Mouse (Mus musculus): ENCODE results near the gene Col8a2. TPM values are rescaled to one million over a fixed set of nuclear protein-coding genes. Genes with fewer than 3 reads are reported as not detected.

The Col8a2 gene
- total and polyA plus RNA-seq, 3 experiments = 0.05 TPM; not detected in 2

GRCm38 (mm10) chr4:126330295-126330694 is 43.7 kb downstream of the Col8a2 start:
- Histone ChIP-seq H3K9me3 (replicated peaks) (no peaks in the 10 kb centered on the region), H3K4me1 (ENCODE audit: insufficient read depth, low read depth, low read length) (no peaks in the 10 kb centered on the region), H3K36me3 (replicated peaks) (peaks cover 16% of the 10 kb centered on the region), H3K27me3 (ENCODE audit: insufficient read depth, low read length) (peaks cover 3% of the 10 kb centered on the region), H3K4me3 (ENCODE audit: low read depth, low read length) (no peak overlapping the region)
- no peak for ATAC-seq (ENCODE audit: extremely low read depth, insufficient number of reproducible peaks, low FRiP score, poor library complexity, severe bottlenecking)
- DNase-seq (ENCODE audit: low spot score) = no peak
- TF ChIP-seq GATA1 (IDR thresholded peaks at IDR 0.05; ENCODE audit: borderline replicate concordance, low read length) (no peak), GATA2 (IDR thresholded peaks at IDR 0.05; ENCODE audit: borderline replicate concordance, low read depth, low read length) (no peak), CTCF (IDR thresholded peaks at IDR 0.05; ENCODE audit: low read depth, low read length) (no peak), POLR2AphosphoS5 (IDR thresholded peaks at IDR 0.05; ENCODE audit: insufficient replicate concordance, low read depth, low read length) (no peak), TAL1 (conservative IDR thresholded peaks at IDR 0.05; ENCODE audit: low read depth, low read length) (no peak)

GRCm38 (mm10) chr4:126331751-126332150 is 45.2 kb downstream of the Col8a2 start:
- Histone ChIP-seq H3K27me3 (ENCODE audit: insufficient read depth, low read length) (no peaks in the 10 kb centered on the region; the same call in 1 of the 2 replicates), H3K4me3 (ENCODE audit: low read depth, low read length) (no peak overlapping the region), H3K9me3 (replicated peaks) (no peaks in the 10 kb centered on the region), H3K36me3 (replicated peaks) (peaks cover 24% of the 10 kb centered on the region), H3K4me1 (ENCODE audit: insufficient read depth, low read depth, low read length) (peaks cover 2% of the 10 kb centered on the region; the same call in 1 of the 2 replicates)
- TF ChIP-seq GATA2 (IDR thresholded peaks at IDR 0.05; ENCODE audit: borderline replicate concordance, low read depth, low read length) = no peak
- TF ChIP-seq CTCF (IDR thresholded peaks at IDR 0.05; ENCODE audit: low read depth, low read length) = no peak
- TF ChIP-seq POLR2AphosphoS5 (IDR thresholded peaks at IDR 0.05; ENCODE audit: insufficient replicate concordance, low read depth, low read length) = no peak
- TF ChIP-seq TAL1 (conservative IDR thresholded peaks at IDR 0.05; ENCODE audit: low read depth, low read length) = no peak
- TF ChIP-seq GATA1 (IDR thresholded peaks at IDR 0.05; ENCODE audit: borderline replicate concordance, low read length) = no peak
- no peak for ATAC-seq (ENCODE audit: extremely low read depth, insufficient number of reproducible peaks, low FRiP score, poor library complexity, severe bottlenecking)
- no peak for DNase-seq (ENCODE audit: low spot score)

- DNase-seq (ENCODE audit: low spot score) (no peak), ATAC-seq (ENCODE audit: extremely low read depth, insufficient number of reproducible peaks, low FRiP score, poor library complexity, severe bottlenecking) (no peak)
- TF ChIP-seq TAL1 (conservative IDR thresholded peaks at IDR 0.05; ENCODE audit: low read depth, low read length) (no peak), CTCF (IDR thresholded peaks at IDR 0.05; ENCODE audit: low read depth, low read length) (peak; percentile 36; the same call in 1 of the 2 replicates), POLR2AphosphoS5 (IDR thresholded peaks at IDR 0.05; ENCODE audit: insufficient replicate concordance, low read depth, low read length) (no peak)
- no peaks in the 10 kb centered on the region for H3K9me3 ChIP-seq (replicated peaks)
- peaks cover 28% of the 10 kb centered on the region for H3K36me3 ChIP-seq (replicated peaks)
- H3K4me3 ChIP-seq (ENCODE audit: low read depth, low read length) = no peak overlapping the region
- no peaks in the 10 kb centered on the region; the same call in 1 of the 2 replicates for H3K27me3 ChIP-seq (ENCODE audit: insufficient read depth, low read length)
- H3K4me1 ChIP-seq (ENCODE audit: insufficient read depth, low read depth, low read length) = peaks cover 2% of the 10 kb centered on the region; the same call in 1 of the 2 replicates
Measured at GRCm38 (mm10) chr4:126332358-126332757, 45.8 kb downstream of the Col8a2 start.

- H3K9me3 ChIP-seq (replicated peaks) = no peaks in the 10 kb centered on the region
- H3K27me3 ChIP-seq (ENCODE audit: insufficient read depth, low read length) = no peaks in the 10 kb centered on the region
- no peak for DNase-seq (ENCODE audit: low spot score)
- ATAC-seq (ENCODE audit: extremely low read depth, insufficient number of reproducible peaks, low FRiP score, poor library complexity, severe bottlenecking) = no peak
- no peak overlapping the region for H3K4me3 ChIP-seq (ENCODE audit: low read depth, low read length)
- H3K4me1 ChIP-seq (ENCODE audit: insufficient read depth, low read depth, low read length) = peaks cover 7% of the 10 kb centered on the region; the same call in 1 of the 2 replicates
- TF ChIP-seq GATA1 (IDR thresholded peaks at IDR 0.05; ENCODE audit: borderline replicate concordance, low read length) (no peak), POLR2AphosphoS5 (IDR thresholded peaks at IDR 0.05; ENCODE audit: insufficient replicate concordance, low read depth, low read length) (no peak), GATA2 (IDR thresholded peaks at IDR 0.05; ENCODE audit: borderline replicate concordance, low read depth, low read length) (no peak), CTCF (IDR thresholded peaks at IDR 0.05; ENCODE audit: low read depth, low read length) (no peak), TAL1 (conservative IDR thresholded peaks at IDR 0.05; ENCODE audit: low read depth, low read length) (no peak)
- peaks cover 38% of the 10 kb centered on the region for H3K36me3 ChIP-seq (replicated peaks)
Measured at GRCm38 (mm10) chr4:126339461-126339860, 52.9 kb downstream of the Col8a2 start.

- Histone ChIP-seq H3K4me1 (ENCODE audit: insufficient read depth, low read depth, low read length) (0 out of 2 replicates have a peak, but pooled peaks cover 5% of the 10 kb centered on the region), H3K4me3 (ENCODE audit: low read depth, low read length) (no peak overlapping the region), H3K36me3 (replicated peaks) (peaks cover 42% of the 10 kb centered on the region), H3K9me3 (replicated peaks) (no peaks in the 10 kb centered on the region), H3K27me3 (ENCODE audit: insufficient read depth, low read length) (no peaks in the 10 kb centered on the region)
- ATAC-seq (ENCODE audit: extremely low read depth, insufficient number of reproducible peaks, low FRiP score, poor library complexity, severe bottlenecking) (no peak), DNase-seq (ENCODE audit: low spot score) (no peak)
- no peak for TF ChIP-seq CTCF (IDR thresholded peaks at IDR 0.05; ENCODE audit: low read depth, low read length)
- no peak for TF ChIP-seq GATA1 (IDR thresholded peaks at IDR 0.05; ENCODE audit: borderline replicate concordance, low read length)
- TF ChIP-seq GATA2 (IDR thresholded peaks at IDR 0.05; ENCODE audit: borderline replicate concordance, low read depth, low read length) = no peak
Measured at GRCm38 (mm10) chr4:126343451-126343850, 56.9 kb downstream of the Col8a2 start.

GRCm38 (mm10) chr4:126360069-126360468 is 73.5 kb downstream of the Col8a2 start:
- Histone ChIP-seq H3K4me1 (ENCODE audit: insufficient read depth, low read depth, low read length) (no peaks in the 10 kb centered on the region), H3K4me3 (ENCODE audit: low read depth, low read length) (no peak overlapping the region), H3K27me3 (ENCODE audit: insufficient read depth, low read length) (no peaks in the 10 kb centered on the region), H3K9me3 (replicated peaks) (no peaks in the 10 kb centered on the region), H3K36me3 (replicated peaks) (peaks cover 47% of the 10 kb centered on the region)
- no peak for DNase-seq (ENCODE audit: low spot score)
- no peak for ATAC-seq (ENCODE audit: extremely low read depth, insufficient number of reproducible peaks, low FRiP score, poor library complexity, severe bottlenecking)
- no peak for TF ChIP-seq TAL1 (conservative IDR thresholded peaks at IDR 0.05; ENCODE audit: low read depth, low read length)
- TF ChIP-seq CTCF (IDR thresholded peaks at IDR 0.05; ENCODE audit: low read depth, low read length) = no peak
- TF ChIP-seq GATA1 (IDR thresholded peaks at IDR 0.05; ENCODE audit: borderline replicate concordance, low read length) = no peak

Other genes with a start within 250 kb of the Col8a2 start
- 178 and 214 TPM in 2 replicates for gene Mrps15, start 239.9 kb upstream of the Col8a2 start, total RNA-seq (2014; fragmentation: Nextera tagmentation)
- gene Mrps15, start 239.9 kb upstream of the Col8a2 start, total RNA-seq (2017) = 66.0 and 84.8 TPM in 2 replicates
- 217 and 293 TPM in 2 replicates for gene Mrps15, start 239.9 kb upstream of the Col8a2 start, polyA plus RNA-seq (2012)
- 6.6 and 10.8 TPM in 2 replicates for gene Oscp1, start 228.2 kb upstream of the Col8a2 start, total RNA-seq (2014; fragmentation: Nextera tagmentation)
- 9.6 and 9.8 TPM in 2 replicates for gene Oscp1, start 228.2 kb upstream of the Col8a2 start, total RNA-seq (2017)
- gene Oscp1, start 228.2 kb upstream of the Col8a2 start, polyA plus RNA-seq (2012) = 0.18 and 1.9 TPM in 2 replicates
- gene Lsm10, start 190.2 kb upstream of the Col8a2 start, total RNA-seq (2014; fragmentation: Nextera tagmentation) = 37.8 and 37.9 TPM in 2 replicates
- 39.3 and 40.3 TPM in 2 replicates for gene Lsm10, start 190.2 kb upstream of the Col8a2 start, total RNA-seq (2017)
- gene Lsm10, start 190.2 kb upstream of the Col8a2 start, polyA plus RNA-seq (2012) = 9.7 and 12.6 TPM in 2 replicates
- gene Stk40, start 182.8 kb upstream of the Col8a2 start, total RNA-seq (2014; fragmentation: Nextera tagmentation) = 30.9 and 41.2 TPM in 2 replicates
- 20.5 and 20.8 TPM in 2 replicates for gene Stk40, start 182.8 kb upstream of the Col8a2 start, total RNA-seq (2017)
- gene Stk40, start 182.8 kb upstream of the Col8a2 start, polyA plus RNA-seq (2012) = 68.2 and 68.5 TPM in 2 replicates
- not detected in 2 replicates for gene Eva1b, start 139.0 kb upstream of the Col8a2 start, total RNA-seq (2014; fragmentation: Nextera tagmentation)
- 0.41 and 0.44 TPM in 2 replicates for gene Eva1b, start 139.0 kb upstream of the Col8a2 start, total RNA-seq (2017)
- 1.9 and 3.1 TPM in 2 replicates for gene Eva1b, start 139.0 kb upstream of the Col8a2 start, polyA plus RNA-seq (2012)
- 0.53 and 3.2 TPM in 2 replicates for gene Sh3d21, start 123.3 kb upstream of the Col8a2 start, total RNA-seq (2014; fragmentation: Nextera tagmentation)
- gene Sh3d21, start 123.3 kb upstream of the Col8a2 start, total RNA-seq (2017) = 0.27 and 0.58 TPM in 2 replicates
- gene Sh3d21, start 123.3 kb upstream of the Col8a2 start, polyA plus RNA-seq (2012) = 0.57 and 0.69 TPM in 2 replicates
- 355 and 356 TPM in 2 replicates for gene Thrap3, start 84.0 kb upstream of the Col8a2 start, total RNA-seq (2014; fragmentation: Nextera tagmentation)
- gene Thrap3, start 84.0 kb upstream of the Col8a2 start, total RNA-seq (2017) = 246 and 305 TPM in 2 replicates
- gene Thrap3, start 84.0 kb upstream of the Col8a2 start, polyA plus RNA-seq (2012) = 209 and 211 TPM in 2 replicates
- 9.5 and 15.2 TPM in 2 replicates for gene Map7d1, start 30.4 kb upstream of the Col8a2 start, total RNA-seq (2014; fragmentation: Nextera tagmentation)
- gene Map7d1, start 30.4 kb upstream of the Col8a2 start, total RNA-seq (2017) = 8.0 and 9.5 TPM in 2 replicates
- gene Map7d1, start 30.4 kb upstream of the Col8a2 start, polyA plus RNA-seq (2012) = 73.8 and 89.4 TPM in 2 replicates
- 47.1 and 61.2 TPM in 2 replicates for gene Trappc3, start 24.5 kb upstream of the Col8a2 start, total RNA-seq (2014; fragmentation: Nextera tagmentation)
- 98.3 and 108 TPM in 2 replicates for gene Trappc3, start 24.5 kb upstream of the Col8a2 start, total RNA-seq (2017)
- 31.3 and 36.2 TPM in 2 replicates for gene Trappc3, start 24.5 kb upstream of the Col8a2 start, polyA plus RNA-seq (2012)
- gene Adprhl2, start 34.9 kb downstream of the Col8a2 start, total RNA-seq (2014; fragmentation: Nextera tagmentation) = 8.7 and 10.8 TPM in 2 replicates
- 23.2 and 31.1 TPM in 2 replicates for gene Adprhl2, start 34.9 kb downstream of the Col8a2 start, total RNA-seq (2017)
- gene Adprhl2, start 34.9 kb downstream of the Col8a2 start, polyA plus RNA-seq (2012) = 86.9 and 87.0 TPM in 2 replicates
- not detected in 2 replicates for gene Tekt2, start 38.9 kb downstream of the Col8a2 start, total RNA-seq (2014; fragmentation: Nextera tagmentation)
- 0.16 TPM in 1 of 2 replicates, not detected in the other for gene Tekt2, start 38.9 kb downstream of the Col8a2 start, total RNA-seq (2017)
- not detected in 2 replicates for gene Tekt2, start 38.9 kb downstream of the Col8a2 start, polyA plus RNA-seq (2012)
- gene Ago3, start 142.8 kb downstream of the Col8a2 start, total RNA-seq (2014; fragmentation: Nextera tagmentation) = 18.0 and 24.7 TPM in 2 replicates
- gene Ago3, start 142.8 kb downstream of the Col8a2 start, total RNA-seq (2017) = 6.3 and 8.9 TPM in 2 replicates
- gene Ago3, start 142.8 kb downstream of the Col8a2 start, polyA plus RNA-seq (2012) = 3.1 and 6.6 TPM in 2 replicates
- gene Ago1, start 181.8 kb downstream of the Col8a2 start, total RNA-seq (2014; fragmentation: Nextera tagmentation) = 25.3 and 30.9 TPM in 2 replicates
- 12.1 and 15.2 TPM in 2 replicates for gene Ago1, start 181.8 kb downstream of the Col8a2 start, total RNA-seq (2017)
- 6.2 and 8.0 TPM in 2 replicates for gene Ago1, start 181.8 kb downstream of the Col8a2 start, polyA plus RNA-seq (2012)
- not detected in 2 replicates for gene Ago4, start 246.7 kb downstream of the Col8a2 start, total RNA-seq (2014; fragmentation: Nextera tagmentation)
- 0.12 and 0.22 TPM in 2 replicates for gene Ago4, start 246.7 kb downstream of the Col8a2 start, total RNA-seq (2017)
- gene Ago4, start 246.7 kb downstream of the Col8a2 start, polyA plus RNA-seq (2012) = not detected in 2 replicates